Mouse (Mus musculus) naive thymus-derived CD4-positive, alpha-beta T cell, adult 2 months (primary cell): Measurements from ENCODE around the gene Zfy2.

Source experiments
- DNase-seq: peaks from one replicate; pipeline ENCODE4 v3.0.0-alpha.2; 2011; ENCODE audit warnings: low read depth

Zfy2 gene

GRCm38 (mm10) chrY:2170309-2170708 is at the start of gene Zfy2:
Zfy2 (minus strand) TSS chrY:2170409.
- DNase-seq, result no peak
